14 mouse cellular contexts compared by ENCODE assay signal in the genomic region with DNA sequence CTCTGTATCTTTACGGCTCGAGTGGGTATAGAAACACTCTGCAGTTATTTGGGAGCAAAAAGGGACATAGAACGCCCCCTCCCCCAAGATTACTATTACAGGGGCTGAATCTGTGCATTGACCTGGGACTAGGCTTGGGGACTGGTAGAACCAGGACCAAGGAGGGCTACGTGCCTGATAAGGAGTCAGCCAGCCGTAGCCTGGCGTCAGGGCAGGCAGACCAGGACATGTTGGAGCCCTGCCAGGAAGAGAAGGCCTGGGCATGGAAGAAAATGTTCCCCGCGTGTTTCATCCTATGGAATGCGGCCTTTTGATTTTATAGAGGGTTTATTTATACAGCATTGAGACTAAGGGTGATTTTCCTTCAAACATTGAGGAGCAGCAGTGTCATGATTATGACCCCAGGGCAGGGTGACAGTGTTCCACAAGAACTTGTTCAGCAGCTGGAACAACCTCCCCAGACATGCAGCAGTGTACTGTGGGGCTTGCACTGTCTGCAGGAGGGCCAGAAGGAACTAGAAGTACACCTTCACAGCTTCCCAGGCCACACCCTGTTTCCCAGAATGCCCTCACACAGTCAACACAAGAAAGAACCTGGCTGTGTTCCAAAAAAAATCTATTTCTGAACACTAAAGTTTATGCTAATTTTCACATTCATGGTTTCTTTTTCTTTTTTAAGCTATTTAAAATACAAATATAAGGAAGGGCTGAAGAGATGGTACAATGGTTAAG. TPM values are rescaled to one million over a fixed set of nuclear protein-coding genes. Genes with fewer than 3 reads are reported as not detected.
DNase-seq lines count a peak whose midpoint lies in the region; ATAC-seq and TF ChIP-seq lines count a peak whose summit lies in the region.
"Had no signal": no experiment of that assay in that cellular context is flagged by ENCODE, and none has a peak within 500 bp of the region (broad histone marks: within the 10 kb centered on the region; RNA-seq: fewer than 3 reads in every experiment).

No protein-coding gene starts in this region.

- H3K36me3 ChIP-seq in heart, embryonic 12.5 days: no peaks in the 10 kb centered on the region
- no peaks in the 10 kb centered on the region for H3K36me3 ChIP-seq in kidney, postnatal 0 days (ENCODE audit: insufficient read depth, low read length)
- no peaks in the 10 kb centered on the region for H3K36me3 ChIP-seq in stomach, postnatal 0 days (ENCODE audit: control insufficient read depth, insufficient read depth, low read length)
- H3K36me3 ChIP-seq in hindbrain, embryonic 14.5 days (replicated peaks; ENCODE audit: control insufficient read depth, insufficient read depth): no peaks in the 10 kb centered on the region
- H3K36me3 ChIP-seq: limb, embryonic 13.5 days had no signal

- TF ChIP-seq CTCF in kidney, postnatal 0 days (IDR thresholded peaks at IDR 0.05; ENCODE audit: low read depth): no peak
- no peak for TF ChIP-seq CTCF in stomach, postnatal 0 days (IDR thresholded peaks at IDR 0.05; ENCODE audit: low read depth)

- intact Hi-C loops in heart, postnatal 14 days (cut with DNase I): no loop called here

- 52% methylated on average over 9 of the region's 9 CpGs for WGBS in heart, embryonic 12.5 days
- WGBS in kidney, postnatal 0 days: 48% methylated on average over 9 of the region's 9 CpGs
- 39% methylated on average over 9 of the region's 9 CpGs for WGBS in stomach, postnatal 0 days
- 82% methylated on average over 9 of the region's 9 CpGs for WGBS in hindbrain, embryonic 14.5 days

- no peak overlapping the region for H3K9ac ChIP-seq in heart, embryonic 12.5 days
- no peak overlapping the region for H3K9ac ChIP-seq in kidney, postnatal 0 days (ENCODE audit: low read depth, low read length)
- H3K9ac ChIP-seq in stomach, postnatal 0 days (ENCODE audit: low read length): no peak overlapping the region
- no peak overlapping the region for H3K9ac ChIP-seq in hindbrain, embryonic 14.5 days
- H3K9ac ChIP-seq: forebrain, postnatal 0 days; limb, embryonic 13.5 days had no signal

- TF ChIP-seq EP300 in stomach, postnatal 0 days (optimal IDR thresholded peaks at IDR 0.05): no peak

- peaks cover 24% of the 10 kb centered on the region for H3K4me1 ChIP-seq in heart, embryonic 12.5 days (replicated peaks)
- peaks cover 8% of the 10 kb centered on the region for H3K4me1 ChIP-seq in kidney, postnatal 0 days (replicated peaks; ENCODE audit: insufficient read depth, low read length)
- peaks cover 13% of the 10 kb centered on the region for H3K4me1 ChIP-seq in stomach, postnatal 0 days (replicated peaks; ENCODE audit: control insufficient read depth, insufficient read depth)
- no peaks in the 10 kb centered on the region for H3K4me1 ChIP-seq in hindbrain, embryonic 14.5 days (replicated peaks; ENCODE audit: control insufficient read depth, insufficient read depth, low read length)

- H3K4me3 ChIP-seq in heart, embryonic 12.5 days: no peak overlapping the region
- no peak overlapping the region for H3K4me3 ChIP-seq in kidney, postnatal 0 days (replicated peaks; ENCODE audit: low read depth, low read length)
- no peak overlapping the region for H3K4me3 ChIP-seq in stomach, postnatal 0 days (ENCODE audit: low read depth, low read length)
- H3K4me3 ChIP-seq in hindbrain, embryonic 14.5 days (replicated peaks; ENCODE audit: low read length): no peak overlapping the region
- H3K4me3 ChIP-seq: limb, embryonic 13.5 days had no signal

- no peak overlapping the region for H3K27ac ChIP-seq in heart, embryonic 12.5 days (ENCODE audit: poor library complexity, severe bottlenecking)
- peak overlapping the region; percentile 27; the same call in 1 of the 2 replicates for H3K27ac ChIP-seq in kidney, postnatal 0 days
- H3K27ac ChIP-seq in stomach, postnatal 0 days (replicated peaks): peak overlapping the region; percentile 67
- H3K27ac ChIP-seq in hindbrain, embryonic 14.5 days: no peak overlapping the region
- H3K27ac ChIP-seq: limb, embryonic 13.5 days had no signal

- H3K27me3 ChIP-seq in heart, embryonic 12.5 days (replicated peaks): peaks cover 43% of the 10 kb centered on the region
- peaks cover 11% of the 10 kb centered on the region; the same call in 1 of the 2 replicates for H3K27me3 ChIP-seq in kidney, postnatal 0 days (ENCODE audit: insufficient read depth, low read length)
- H3K27me3 ChIP-seq in stomach, postnatal 0 days (ENCODE audit: control insufficient read depth, insufficient read depth, low read length): peaks cover 3% of the 10 kb centered on the region; the same call in 1 of the 2 replicates
- peaks cover 22% of the 10 kb centered on the region for H3K27me3 ChIP-seq in hindbrain, embryonic 14.5 days (ENCODE audit: control insufficient read depth, insufficient read depth, low read length)

- DNase-seq in heart, postnatal 14 days: no peak
- peak; percentile 54 for DNase-seq in lung, postnatal 10 days
- no peak for DNase-seq in lung, postnatal 14 days
- DNase-seq in kidney, postnatal 0 days (ENCODE audit: low spot score): peak; percentile 34
- DNase-seq in stomach, postnatal 0 days (ENCODE audit: low spot score): peak; percentile 71
- DNase-seq in hindbrain, embryonic 14.5 days (ENCODE audit: low spot score): no peak
- DNase-seq in ovary, postnatal 14 days (ENCODE audit: low spot score): no peak
- DNase-seq: cerebellum, adult 2 months; forebrain, postnatal 0 days; retina, postnatal 1 day had no signal

- 0 out of 2 replicates have a peak, but pooled peaks have one; percentile 51 for ATAC-seq in heart, embryonic 12.5 days (ENCODE audit: insufficient number of reproducible peaks, low FRiP score)
- ATAC-seq in kidney, postnatal 0 days (replicated peaks; ENCODE audit: low FRiP score, low read depth): peak; percentile 70; the same call in 1 of the 2 replicates
- peak; percentile 86 for ATAC-seq in stomach, postnatal 0 days (ENCODE audit: low FRiP score, low TSS enrichment)
- ATAC-seq in hindbrain, embryonic 14.5 days (ENCODE audit: low FRiP score): no peak
- ATAC-seq: forebrain, postnatal 0 days; hindbrain, embryonic 16.5 days had no signal

- no peaks in the 10 kb centered on the region for H3K9me3 ChIP-seq in heart, embryonic 12.5 days (replicated peaks)
- H3K9me3 ChIP-seq in kidney, postnatal 0 days (replicated peaks; ENCODE audit: low read length): no peaks in the 10 kb centered on the region
- H3K9me3 ChIP-seq in stomach, postnatal 0 days (ENCODE audit: control insufficient read depth, low read length): no peaks in the 10 kb centered on the region
- H3K9me3 ChIP-seq in hindbrain, embryonic 14.5 days (ENCODE audit: control insufficient read depth, low read length): no peaks in the 10 kb centered on the region
- H3K9me3 ChIP-seq: limb, embryonic 13.5 days had no signal

- H3K4me2 ChIP-seq in heart, embryonic 12.5 days: no peak overlapping the region
- H3K4me2 ChIP-seq in kidney, postnatal 0 days (ENCODE audit: low read length): peak overlapping the region; percentile 24; the same call in 1 of the 2 replicates
- H3K4me2 ChIP-seq in stomach, postnatal 0 days (replicated peaks; ENCODE audit: low read depth): no peak overlapping the region
- no peak overlapping the region for H3K4me2 ChIP-seq in hindbrain, embryonic 14.5 days (replicated peaks)

RNA-seq across cellular contexts. Expression of a gene that starts 2.3 kb away (rescaled TPM):
- polyA plus RNA-seq in heart, embryonic 12.5 days (2016; fragmentation: Nextera tagmentation; extraction: Ambion mirVana): 3.3 and 3.8 TPM in 2 replicates
- total RNA-seq in heart, postnatal 14 days (2021): 1 to 10 TPM; 5.1 to 8.0 TPM
- 14.2 and 14.5 TPM in 2 replicates for polyA plus RNA-seq in kidney, postnatal 0 days (2015; fragmentation: Nextera tagmentation; extraction: Ambion mirVana)
- 10.1 and 10.3 TPM in 2 replicates for polyA plus RNA-seq in stomach, postnatal 0 days (2015; fragmentation: Nextera tagmentation; extraction: Ambion mirVana)
- polyA plus RNA-seq in hindbrain, embryonic 14.5 days (2014; fragmentation: Nextera tagmentation; extraction: Ambion mirVana): 49.2 and 50.8 TPM in 2 replicates
- total RNA-seq: granulocyte monocyte progenitor cell, adult 5-6 weeks had no signal

RNA-seq across cellular contexts. Expression of a gene that starts 18.5 kb away (rescaled TPM):
- polyA plus RNA-seq in heart, embryonic 12.5 days (2016; fragmentation: Nextera tagmentation; extraction: Ambion mirVana): 9.8 and 12.0 TPM in 2 replicates
- total RNA-seq in heart, postnatal 14 days (2021): 1 to 10 TPM; 1.1 to 3.0 TPM
- 1.1 and 1.9 TPM in 2 replicates for polyA plus RNA-seq in kidney, postnatal 0 days (2015; fragmentation: Nextera tagmentation; extraction: Ambion mirVana)
- 8.2 and 8.7 TPM in 2 replicates for polyA plus RNA-seq in stomach, postnatal 0 days (2015; fragmentation: Nextera tagmentation; extraction: Ambion mirVana)
- polyA plus RNA-seq in hindbrain, embryonic 14.5 days (2014; fragmentation: Nextera tagmentation; extraction: Ambion mirVana): 0.81 and 1.4 TPM in 2 replicates

RNA-seq across cellular contexts. Expression of a gene that starts 41.4 kb away (rescaled TPM):
- 0.08 and 0.14 TPM in 2 replicates for polyA plus RNA-seq in heart, embryonic 12.5 days (2016; fragmentation: Nextera tagmentation; extraction: Ambion mirVana)
- total RNA-seq in heart, postnatal 14 days (2021): 1 to 10 TPM; 1.3 to 1.5 TPM
- 0.33 and 0.41 TPM in 2 replicates for polyA plus RNA-seq in kidney, postnatal 0 days (2015; fragmentation: Nextera tagmentation; extraction: Ambion mirVana)
- 0.34 and 0.38 TPM in 2 replicates for polyA plus RNA-seq in stomach, postnatal 0 days (2015; fragmentation: Nextera tagmentation; extraction: Ambion mirVana)
- 0.27 and 0.39 TPM in 2 replicates for polyA plus RNA-seq in hindbrain, embryonic 14.5 days (2014; fragmentation: Nextera tagmentation; extraction: Ambion mirVana)
- total RNA-seq: granulocyte monocyte progenitor cell, adult 5-6 weeks had no signal

Comparison
In these comparisons a context has a peak if more than half of its experiments do, and no peak if none do; other contexts are left out.
1. DNase-seq: peak in lung, postnatal 10 days (single experiment), kidney, postnatal 0 days (single experiment) and stomach, postnatal 0 days (single experiment); none in heart, postnatal 14 days (0 of 2), lung, postnatal 14 days (single experiment), hindbrain, embryonic 14.5 days (single experiment) and ovary, postnatal 14 days (single experiment).
2. H3K27ac ChIP-seq: peak in kidney, postnatal 0 days (single experiment) and stomach, postnatal 0 days (single experiment); none in heart, embryonic 12.5 days (single experiment) and hindbrain, embryonic 14.5 days (single experiment).